Mouse (Mus musculus): Measurements from ENCODE around the gene Tnfaip8l1. TPM values are rescaled to one million over a fixed set of nuclear protein-coding genes. Genes with fewer than 3 reads are reported as not detected.

The Tnfaip8l1 gene
- polyA plus RNA-seq, 1 experiment = 21.6 TPM

GRCm38 (mm10) chr17:56183658-56184103 is 21.4 kb downstream of the Tnfaip8l1 start, which contains the start of gene Mydgf:
TSS of gene Mydgf (minus strand) at chr17:56183920.
- H3K4me1 ChIP-seq (replicated peaks; ENCODE audit: control insufficient read depth, insufficient read depth, low read length) = peaks cover 8% of the 10 kb centered on the region
- no peaks in the 10 kb centered on the region for H3K27me3 ChIP-seq (ENCODE audit: control insufficient read depth, insufficient read depth, low read length)
- peak within 1 kb of the TSS; percentile 68 for H3K4me3 ChIP-seq (ENCODE audit: control insufficient read depth, insufficient read depth, low read length)
- no peak within 1 kb of the TSS; the same call in 1 of the 2 replicates for H3K27ac ChIP-seq (ENCODE audit: control insufficient read depth, insufficient read depth, low read length)
- TF ChIP-seq CTCF (IDR thresholded peaks at IDR 0.05; ENCODE audit: borderline replicate concordance, control insufficient read depth, extremely low read depth, insufficient read depth, low read length, poor library complexity) (peak; percentile 53; the same call in 1 of the 2 replicates), POLR2A (IDR thresholded peaks at IDR 0.05; ENCODE audit: control insufficient read depth, extremely low read depth, insufficient read depth, low read length, poor library complexity) (peak; percentile 57; the same call in 1 of the 2 replicates)
- peak; percentile 94 for DNase-seq
- peaks cover 5% of the 10 kb centered on the region; the same call in 1 of the 2 replicates for H3K36me3 ChIP-seq (ENCODE audit: control insufficient read depth, insufficient read depth, low read length)
- WGBS = under 1% methylated on average over 47 of the region's 47 CpGs

DNA sequence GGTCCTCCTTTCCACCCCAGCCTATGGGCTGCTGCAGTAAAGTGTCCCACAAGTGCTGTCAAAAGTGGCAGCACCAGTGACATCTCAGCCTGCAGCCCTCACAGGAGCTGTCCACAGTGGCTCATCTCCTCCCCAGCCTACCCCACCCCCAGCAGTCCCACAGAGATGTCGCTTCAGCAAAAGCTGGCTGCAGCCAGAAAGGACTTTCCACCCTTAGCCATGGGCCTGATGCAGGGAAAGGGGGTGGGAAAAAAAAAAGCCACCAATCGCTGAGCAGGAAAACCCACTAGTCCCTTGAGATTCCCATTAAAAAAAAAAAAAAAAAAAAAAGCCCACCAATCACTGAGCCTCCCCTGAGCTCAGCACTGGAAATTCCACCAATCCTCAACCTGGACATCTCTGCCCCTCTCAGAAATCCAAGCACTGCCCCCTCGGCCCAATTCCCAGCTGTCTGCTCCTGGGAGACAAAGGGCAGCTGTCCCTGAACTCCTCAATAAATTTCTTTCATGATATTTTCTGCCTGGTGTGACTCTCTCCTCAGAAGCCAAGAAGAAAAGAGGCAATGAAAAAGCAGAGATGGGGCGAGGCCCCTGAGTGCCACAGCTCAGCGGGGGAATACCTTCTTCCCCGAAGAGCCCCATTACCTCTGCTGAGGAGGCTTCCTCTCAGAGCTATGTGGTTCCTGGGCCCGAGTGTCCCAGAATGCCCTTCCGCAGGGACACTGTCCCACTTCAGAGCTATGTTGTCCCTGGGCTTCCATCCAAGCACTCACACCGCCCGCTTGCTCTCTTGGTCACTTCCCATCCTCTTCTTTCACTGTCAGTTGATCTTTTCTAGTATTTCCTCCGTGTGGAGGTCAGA is 23.2 kb downstream of the Tnfaip8l1 start:
- no peak for DNase-seq
- Histone ChIP-seq H3K27ac (ENCODE audit: control insufficient read depth, insufficient read depth, low read length) (no peak overlapping the region), H3K4me1 (replicated peaks; ENCODE audit: control insufficient read depth, insufficient read depth, low read length) (peaks cover 8% of the 10 kb centered on the region), H3K27me3 (ENCODE audit: control insufficient read depth, insufficient read depth, low read length) (no peaks in the 10 kb centered on the region), H3K36me3 (ENCODE audit: control insufficient read depth, insufficient read depth, low read length) (peaks cover 5% of the 10 kb centered on the region; the same call in 1 of the 2 replicates), H3K4me3 (ENCODE audit: control insufficient read depth, insufficient read depth, low read length) (no peak overlapping the region)
- TF ChIP-seq CTCF (IDR thresholded peaks at IDR 0.05; ENCODE audit: borderline replicate concordance, control insufficient read depth, extremely low read depth, insufficient read depth, low read length, poor library complexity) = no peak
- no peak for TF ChIP-seq POLR2A (IDR thresholded peaks at IDR 0.05; ENCODE audit: control insufficient read depth, extremely low read depth, insufficient read depth, low read length, poor library complexity)
- WGBS = 91% methylated on average over 11 of the region's 11 CpGs

GRCm38 (mm10) chr17:56191266-56191665 is 29.0 kb downstream of the Tnfaip8l1 start:
- WGBS = 95% methylated on average over 6 of the region's 6 CpGs
- Histone ChIP-seq H3K27ac (ENCODE audit: control insufficient read depth, insufficient read depth, low read length) (no peak overlapping the region), H3K27me3 (ENCODE audit: control insufficient read depth, insufficient read depth, low read length) (no peaks in the 10 kb centered on the region), H3K4me1 (replicated peaks; ENCODE audit: control insufficient read depth, insufficient read depth, low read length) (no peaks in the 10 kb centered on the region), H3K36me3 (ENCODE audit: control insufficient read depth, insufficient read depth, low read length) (0 out of 2 replicates have a peak, but pooled peaks cover 5% of the 10 kb centered on the region), H3K4me3 (ENCODE audit: control insufficient read depth, insufficient read depth, low read length) (no peak overlapping the region)
- no peak for DNase-seq
- TF ChIP-seq POLR2A (IDR thresholded peaks at IDR 0.05; ENCODE audit: control insufficient read depth, extremely low read depth, insufficient read depth, low read length, poor library complexity) (no peak), CTCF (IDR thresholded peaks at IDR 0.05; ENCODE audit: borderline replicate concordance, control insufficient read depth, extremely low read depth, insufficient read depth, low read length, poor library complexity) (no peak)

GRCm38 (mm10) chr17:56194357-56194756 is 32.1 kb downstream of the Tnfaip8l1 start:
- no peak overlapping the region for H3K27ac ChIP-seq (ENCODE audit: control insufficient read depth, insufficient read depth, low read length)
- H3K27me3 ChIP-seq (ENCODE audit: control insufficient read depth, insufficient read depth, low read length) = no peaks in the 10 kb centered on the region
- TF ChIP-seq POLR2A (IDR thresholded peaks at IDR 0.05; ENCODE audit: control insufficient read depth, extremely low read depth, insufficient read depth, low read length, poor library complexity) (no peak), CTCF (IDR thresholded peaks at IDR 0.05; ENCODE audit: borderline replicate concordance, control insufficient read depth, extremely low read depth, insufficient read depth, low read length, poor library complexity) (no peak)
- H3K36me3 ChIP-seq (ENCODE audit: control insufficient read depth, insufficient read depth, low read length) = peaks cover 14% of the 10 kb centered on the region
- no peaks in the 10 kb centered on the region for H3K4me1 ChIP-seq (replicated peaks; ENCODE audit: control insufficient read depth, insufficient read depth, low read length)
- WGBS = 96% methylated on average over 12 of the region's 12 CpGs
- DNase-seq = no peak
- no peak overlapping the region for H3K4me3 ChIP-seq (ENCODE audit: control insufficient read depth, insufficient read depth, low read length)

DNA sequence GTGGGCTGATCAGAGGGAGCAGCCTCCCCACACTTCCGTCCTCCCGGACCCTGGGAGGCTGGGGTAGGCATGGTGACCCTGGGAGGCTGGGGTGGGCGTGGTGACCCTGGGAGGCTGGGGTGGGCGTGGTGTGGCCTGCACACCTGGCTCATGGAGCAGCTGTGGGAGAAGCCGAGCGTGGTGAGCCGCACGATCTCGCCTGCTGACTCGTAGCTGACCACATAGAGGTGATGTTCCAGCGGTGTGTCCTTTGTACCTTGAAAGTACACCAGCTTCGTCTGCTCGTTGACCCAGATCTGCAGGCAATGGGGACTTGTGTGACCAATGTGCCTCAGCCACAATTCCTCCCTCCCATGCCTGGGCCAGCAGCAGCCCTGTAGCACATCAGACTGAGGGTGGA is 32.5 kb downstream of the Tnfaip8l1 start:
- H3K4me1 ChIP-seq (replicated peaks; ENCODE audit: control insufficient read depth, insufficient read depth, low read length) = no peaks in the 10 kb centered on the region
- no peak for DNase-seq
- TF ChIP-seq CTCF (IDR thresholded peaks at IDR 0.05; ENCODE audit: borderline replicate concordance, control insufficient read depth, extremely low read depth, insufficient read depth, low read length, poor library complexity) = no peak
- TF ChIP-seq POLR2A (IDR thresholded peaks at IDR 0.05; ENCODE audit: control insufficient read depth, extremely low read depth, insufficient read depth, low read length, poor library complexity) = no peak
- H3K4me3 ChIP-seq (ENCODE audit: control insufficient read depth, insufficient read depth, low read length) = no peak overlapping the region
- H3K36me3 ChIP-seq (ENCODE audit: control insufficient read depth, insufficient read depth, low read length) = peaks cover 14% of the 10 kb centered on the region
- no peaks in the 10 kb centered on the region for H3K27me3 ChIP-seq (ENCODE audit: control insufficient read depth, insufficient read depth, low read length)
- H3K27ac ChIP-seq (ENCODE audit: control insufficient read depth, insufficient read depth, low read length) = no peak overlapping the region
- WGBS = 97% methylated on average over 13 of the region's 13 CpGs

- no peaks in the 10 kb centered on the region for H3K4me1 ChIP-seq (replicated peaks; ENCODE audit: control insufficient read depth, insufficient read depth, low read length)
- TF ChIP-seq POLR2A (IDR thresholded peaks at IDR 0.05; ENCODE audit: control insufficient read depth, extremely low read depth, insufficient read depth, low read length, poor library complexity) = no peak
- TF ChIP-seq CTCF (IDR thresholded peaks at IDR 0.05; ENCODE audit: borderline replicate concordance, control insufficient read depth, extremely low read depth, insufficient read depth, low read length, poor library complexity) = peak; percentile 67; the same call in 1 of the 2 replicates
- H3K27me3 ChIP-seq (ENCODE audit: control insufficient read depth, insufficient read depth, low read length) = no peaks in the 10 kb centered on the region
- peaks cover 14% of the 10 kb centered on the region for H3K36me3 ChIP-seq (ENCODE audit: control insufficient read depth, insufficient read depth, low read length)
- no peak overlapping the region for H3K27ac ChIP-seq (ENCODE audit: control insufficient read depth, insufficient read depth, low read length)
- DNase-seq = peak; percentile 31
- WGBS = 93% methylated on average over 2 of the region's 2 CpGs
- H3K4me3 ChIP-seq (ENCODE audit: control insufficient read depth, insufficient read depth, low read length) = no peak overlapping the region
Observed at GRCm38 (mm10) chr17:56196860-56197259, 34.6 kb downstream of the Tnfaip8l1 start.

Measured in thymus, adult 2 months (tissue).